Mouse (Mus musculus) heart, embryonic 11.5 days (tissue): ENCODE measurements around the gene Grm8. TPM values are rescaled to one million over a fixed set of nuclear protein-coding genes. Genes with fewer than 3 reads are reported as not detected.

Experiments used
- ATAC-seq: fragments of 200-750 bp; cut with Nextera tagmentation; replicated peaks from 2 replicates; pipeline ENCODE4 v1.8.0; 2017; ENCODE audit warnings: moderate library complexity; ENCODE audit not compliant: insufficient number of reproducible peaks, low FRiP score, low TSS enrichment
- H3K27ac ChIP-seq: fragments of 300-500 bp; sonication (generic); 2 replicates; pipeline ENCODE4 v1.5.1; 2014; ENCODE audit warnings: mild to moderate bottlenecking, low read depth, low read length
- H3K27me3 ChIP-seq: fragments of 300-500 bp; sonication (generic); 2 replicates; pipeline ENCODE4 v1.6.1; 2014; ENCODE audit warnings: mild to moderate bottlenecking, low read length, mixed read lengths; ENCODE audit not compliant: control insufficient read depth, insufficient read depth
- H3K36me3 ChIP-seq: fragments of 300-500 bp; sonication (generic); 2 replicates; pipeline ENCODE4 v1.6.1; 2014; ENCODE audit warnings: mild to moderate bottlenecking, low read length, moderate library complexity, mixed read lengths; ENCODE audit not compliant: control insufficient read depth, insufficient read depth
- H3K4me1 ChIP-seq: fragments of 300-500 bp; sonication (generic); 2 replicates; pipeline ENCODE4 v1.6.1; 2014; ENCODE audit warnings: low read length; ENCODE audit not compliant: control insufficient read depth, insufficient read depth
- H3K4me2 ChIP-seq: fragments of 300-500 bp; sonication (generic); 2 replicates; pipeline ENCODE4 v1.6.1; 2014; ENCODE audit warnings: mild to moderate bottlenecking, moderate library complexity
- H3K4me3 ChIP-seq: fragments of 300-500 bp; sonication (generic); 2 replicates; pipeline ENCODE4 v1.5.1; 2014; ENCODE audit warnings: low read depth, low read length
- H3K9ac ChIP-seq: fragments of 300-500 bp; sonication (generic); 2 replicates; pipeline ENCODE4 v1.6.1; 2014; ENCODE audit warnings: mild to moderate bottlenecking, low read depth, low read length, moderate library complexity
- H3K9me3 ChIP-seq: fragments of 300-500 bp; sonication (generic); replicated peaks from 2 replicates; pipeline ENCODE4 v1.6.1; 2016; ENCODE audit warnings: low read length; ENCODE audit not compliant: control insufficient read depth
- WGBS: fragments of 180-500 bp; shearing (Covaris S2); extraction: QIAGEN DNeasy Blood & Tissue Kit; methylation state at CpG from one replicate; pipeline ENCODE4 v1.1.7; 2014; ENCODE audit not compliant: insufficient replicate concordance; 5-methylcytosine and 5-hydroxymethylcytosine counted together
- polyA plus RNA-seq: library from polyadenylated mRNA; unstranded; fragments of >200 nt; fragmentation: Nextera tagmentation; extraction: Ambion mirVana; gene quantifications from 2 replicates; pipeline ENCODE4 v1.2.1, GENCODE M21; 2014

Grm8 gene
- polyA plus RNA-seq, 1 experiment from 2014 or later: 0.07 TPM

DNA sequence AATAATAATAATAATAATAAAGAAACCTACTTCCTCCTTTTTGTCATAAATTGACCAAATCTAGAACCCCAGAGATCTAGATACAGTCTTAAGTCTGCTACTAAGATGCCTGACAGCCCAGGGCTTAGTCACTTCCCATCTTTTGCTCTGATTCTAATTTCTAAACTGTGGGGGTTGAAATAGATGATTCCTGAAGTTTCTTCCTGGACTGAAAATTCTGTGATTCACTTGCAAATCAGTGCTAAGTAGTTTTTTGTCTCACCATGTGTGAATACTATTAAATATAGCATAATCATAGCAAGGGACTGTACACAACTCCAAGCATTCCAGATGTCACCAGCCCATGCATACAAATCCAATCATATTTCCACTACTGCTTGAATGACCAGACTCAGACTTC, 44.0 kb downstream of the Grm8 start:
- H3K4me3 ChIP-seq: no peak overlapping the region
- H3K9ac ChIP-seq: no peak overlapping the region
- H3K9me3 ChIP-seq: no peaks in the 10 kb centered on the region
- no peaks in the 10 kb centered on the region for H3K4me1 ChIP-seq
- no peak overlapping the region for H3K4me2 ChIP-seq
- H3K27ac ChIP-seq: no peak overlapping the region
- no peaks in the 10 kb centered on the region for H3K27me3 ChIP-seq
- H3K36me3 ChIP-seq: no peaks in the 10 kb centered on the region
- no peak for ATAC-seq

DNA sequence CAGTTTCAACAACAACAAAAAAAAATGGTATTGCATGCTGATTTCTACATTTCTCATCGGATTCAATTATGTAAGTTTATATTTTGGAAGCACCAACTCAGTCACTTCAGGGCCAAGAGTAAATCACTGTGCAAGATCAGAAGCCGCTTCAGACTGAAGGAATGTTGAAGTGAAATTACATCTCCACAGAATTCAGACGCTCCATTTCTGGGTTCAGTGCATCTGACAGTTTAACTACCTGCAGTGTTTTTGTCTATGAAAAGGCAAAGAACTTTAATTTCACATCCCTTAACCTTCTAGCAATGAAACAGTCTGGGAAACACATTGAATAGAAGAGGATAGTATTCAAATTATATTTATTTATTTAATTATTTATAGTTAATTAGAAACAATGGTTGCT, 59.4 kb downstream of the Grm8 start:
- H3K27ac ChIP-seq: no peak overlapping the region
- no peak overlapping the region for H3K4me2 ChIP-seq
- no peaks in the 10 kb centered on the region for H3K36me3 ChIP-seq
- H3K9me3 ChIP-seq: no peaks in the 10 kb centered on the region
- no peak overlapping the region for H3K4me3 ChIP-seq
- WGBS: 77% methylated on average over 3 of the region's 3 CpGs
- H3K9ac ChIP-seq: no peak overlapping the region
- no peak for ATAC-seq
- no peaks in the 10 kb centered on the region for H3K27me3 ChIP-seq
- H3K4me1 ChIP-seq: no peaks in the 10 kb centered on the region

DNA sequence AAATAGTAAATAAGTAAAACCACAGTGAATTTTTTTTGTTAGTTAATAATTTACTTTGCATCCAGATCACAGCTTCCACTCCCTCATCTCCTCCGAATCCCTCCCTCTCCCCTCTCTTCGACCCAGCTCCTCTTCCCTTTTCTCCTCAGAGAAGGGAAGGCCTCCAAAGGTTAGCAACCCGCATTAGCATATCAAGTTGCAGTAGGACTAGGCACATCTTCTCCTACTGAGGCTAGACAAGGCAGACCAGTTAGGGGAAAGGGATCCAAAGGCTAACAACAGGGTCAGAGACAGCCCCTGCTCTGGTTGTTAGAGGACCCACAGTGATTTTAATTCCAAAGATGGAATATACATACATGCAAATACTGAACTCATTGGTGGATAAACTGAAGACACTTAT, 60.5 kb downstream of the Grm8 start:
- H3K27me3 ChIP-seq: no peaks in the 10 kb centered on the region
- no peaks in the 10 kb centered on the region for H3K36me3 ChIP-seq
- H3K4me3 ChIP-seq: no peak overlapping the region
- H3K4me1 ChIP-seq: no peaks in the 10 kb centered on the region
- no peak overlapping the region for H3K27ac ChIP-seq
- no peak overlapping the region for H3K9ac ChIP-seq
- no peak overlapping the region for H3K4me2 ChIP-seq
- ATAC-seq: no peak
- WGBS: 57% methylated on average over 3 of the region's 3 CpGs
- H3K9me3 ChIP-seq: no peaks in the 10 kb centered on the region

DNA sequence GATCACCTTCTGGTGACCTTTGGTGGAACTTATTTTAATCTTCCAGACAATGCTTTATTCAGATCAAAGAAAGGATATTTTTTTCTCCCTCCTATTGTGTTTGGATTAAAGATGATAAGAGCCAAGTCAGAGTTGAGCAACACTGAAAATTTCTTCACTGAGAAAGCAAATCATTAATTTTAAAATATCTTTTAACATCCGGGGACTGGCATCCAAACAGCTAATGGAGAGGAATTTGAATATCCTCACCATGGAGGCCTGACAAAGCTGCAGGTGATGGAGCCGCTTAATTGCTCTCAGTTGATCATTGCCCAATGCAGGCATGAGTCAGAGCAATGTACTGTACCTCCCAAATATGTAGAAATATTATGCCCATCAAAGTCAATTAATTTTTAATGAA, 83.0 kb downstream of the Grm8 start:
- H3K36me3 ChIP-seq: no peaks in the 10 kb centered on the region
- no peaks in the 10 kb centered on the region for H3K27me3 ChIP-seq
- no peak for ATAC-seq
- no peaks in the 10 kb centered on the region for H3K4me1 ChIP-seq
- no peak overlapping the region for H3K4me3 ChIP-seq
- H3K9ac ChIP-seq: no peak overlapping the region
- no peak overlapping the region for H3K4me2 ChIP-seq
- no peak overlapping the region for H3K27ac ChIP-seq
- WGBS: 78% methylated on average over 2 of the region's 2 CpGs
- no peaks in the 10 kb centered on the region for H3K9me3 ChIP-seq

DNA sequence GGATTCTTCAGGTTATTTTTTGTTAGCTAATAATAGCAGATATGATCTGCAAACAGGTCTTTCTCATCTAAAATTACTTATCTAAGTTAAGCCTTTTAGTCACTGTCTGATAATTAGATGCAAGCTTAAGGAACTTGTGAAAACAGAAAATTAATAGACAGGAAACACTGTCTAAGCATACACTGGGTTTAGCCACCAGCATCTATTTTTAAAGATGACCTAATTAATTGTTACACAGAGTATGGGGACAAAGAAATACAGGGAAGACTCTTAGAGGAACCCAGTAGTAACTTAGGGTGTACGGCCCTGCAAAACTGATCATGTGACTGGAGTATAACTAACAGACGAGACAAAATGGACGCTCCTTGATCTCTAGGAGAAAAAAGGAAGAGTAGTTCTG, 92.6 kb downstream of the Grm8 start:
- ATAC-seq: no peak
- no peak overlapping the region for H3K27ac ChIP-seq
- WGBS: 70% methylated on average over 3 of the region's 3 CpGs
- no peak overlapping the region for H3K9ac ChIP-seq
- no peaks in the 10 kb centered on the region for H3K9me3 ChIP-seq
- no peaks in the 10 kb centered on the region for H3K27me3 ChIP-seq
- H3K4me3 ChIP-seq: no peak overlapping the region
- no peak overlapping the region for H3K4me2 ChIP-seq
- H3K36me3 ChIP-seq: no peaks in the 10 kb centered on the region
- no peaks in the 10 kb centered on the region for H3K4me1 ChIP-seq

DNA sequence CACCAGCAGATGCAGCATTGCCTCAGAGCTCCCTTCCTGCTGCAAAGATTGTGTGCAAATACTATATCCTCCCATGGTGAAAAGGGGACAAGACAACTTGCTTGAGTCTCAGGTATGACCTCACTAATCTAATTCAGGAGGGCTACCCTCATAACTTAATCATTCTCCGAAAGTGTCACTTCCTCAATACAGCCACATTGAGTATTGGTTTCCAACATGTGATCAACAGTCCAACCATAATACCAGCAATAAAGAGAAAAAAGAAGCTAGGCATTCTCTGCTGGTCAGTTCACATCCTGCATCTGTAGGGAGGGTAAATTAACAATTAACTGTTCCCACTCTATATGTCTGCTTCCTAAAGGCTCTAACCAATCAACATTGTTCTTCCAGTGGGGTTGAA, 94.2 kb downstream of the Grm8 start:
- no peak overlapping the region for H3K4me3 ChIP-seq
- no peak overlapping the region for H3K27ac ChIP-seq
- H3K9me3 ChIP-seq: no peaks in the 10 kb centered on the region
- H3K4me2 ChIP-seq: no peak overlapping the region
- no peak for ATAC-seq
- no peaks in the 10 kb centered on the region for H3K4me1 ChIP-seq
- WGBS: 91% methylated on average over 1 of the region's 1 CpGs
- H3K36me3 ChIP-seq: no peaks in the 10 kb centered on the region
- H3K27me3 ChIP-seq: no peaks in the 10 kb centered on the region
- no peak overlapping the region for H3K9ac ChIP-seq

DNA sequence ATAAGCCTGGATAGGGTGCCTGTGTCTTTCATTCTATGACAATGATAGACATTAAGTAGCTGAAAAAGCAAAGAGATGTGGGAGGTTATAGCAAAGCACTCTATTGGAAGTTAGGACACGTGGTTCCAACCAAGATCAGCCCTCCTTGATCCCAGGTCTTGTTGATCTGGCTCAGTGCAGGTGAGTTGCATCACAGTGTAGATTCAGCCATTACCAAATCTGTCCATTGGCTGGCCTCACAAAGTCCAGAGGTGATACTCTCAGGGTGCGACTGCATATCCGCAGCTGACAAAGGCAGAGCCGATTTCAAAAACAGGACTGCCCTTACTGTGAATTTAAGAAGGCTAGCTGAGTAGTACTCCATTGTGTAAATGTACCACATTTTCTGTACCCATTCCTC, 103.0 kb downstream of the Grm8 start:
- Histone ChIP-seq H3K4me3 (no peak overlapping the region), H3K27ac (no peak overlapping the region), H3K4me1 (no peaks in the 10 kb centered on the region), H3K9ac (no peak overlapping the region), H3K9me3 (no peaks in the 10 kb centered on the region), H3K4me2 (no peak overlapping the region), H3K27me3 (no peaks in the 10 kb centered on the region), H3K36me3 (no peaks in the 10 kb centered on the region)
- 89% methylated on average over 4 of the region's 4 CpGs for WGBS
- ATAC-seq: no peak

DNA sequence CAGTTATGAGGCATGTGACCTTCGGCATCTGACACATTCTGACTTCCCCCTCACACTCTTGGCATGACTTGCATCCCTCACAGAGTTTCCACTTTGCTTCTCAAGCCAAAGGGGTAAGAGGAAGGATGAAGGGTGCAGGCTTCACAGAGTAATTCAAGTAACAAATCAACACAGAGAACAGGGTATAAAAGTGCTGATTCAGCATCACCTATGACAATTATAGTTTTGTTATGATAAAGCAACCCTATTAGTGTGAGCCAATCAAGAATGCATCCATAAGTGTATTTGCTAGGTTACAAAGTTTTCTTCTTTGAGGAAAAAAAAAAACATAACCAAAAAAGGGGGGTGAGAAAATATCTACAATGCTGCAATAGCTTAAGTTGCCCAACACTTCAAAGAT, 117.3 kb downstream of the Grm8 start:
- Histone ChIP-seq H3K4me3 (no peak overlapping the region), H3K36me3 (no peaks in the 10 kb centered on the region), H3K9me3 (no peaks in the 10 kb centered on the region), H3K27ac (no peak overlapping the region), H3K27me3 (no peaks in the 10 kb centered on the region), H3K4me1 (no peaks in the 10 kb centered on the region), H3K9ac (no peak overlapping the region), H3K4me2 (no peak overlapping the region)
- ATAC-seq: no peak
- 75% methylated on average over 1 of the region's 1 CpGs for WGBS

DNA sequence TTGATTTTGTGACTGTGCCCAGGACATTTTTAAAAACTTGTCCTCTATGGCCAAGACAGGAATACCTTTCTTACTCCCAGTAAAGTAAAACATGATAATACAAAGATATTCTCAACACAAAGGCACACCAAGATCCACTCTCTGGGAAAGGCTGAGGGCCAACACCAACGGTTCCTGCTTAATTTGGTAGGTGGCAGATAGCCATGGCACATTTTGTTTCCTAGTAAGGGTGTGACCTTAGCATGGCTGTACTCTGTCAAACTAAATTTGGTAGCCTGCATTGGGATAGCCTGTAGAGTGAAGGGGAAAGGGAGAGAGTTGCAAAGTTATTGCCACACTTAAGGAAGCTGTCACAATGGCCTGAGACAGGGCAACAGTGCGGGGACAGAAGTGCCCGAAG, 128.0 kb downstream of the Grm8 start:
- Histone ChIP-seq H3K4me3 (no peak overlapping the region), H3K4me1 (no peaks in the 10 kb centered on the region), H3K4me2 (no peak overlapping the region), H3K9me3 (no peaks in the 10 kb centered on the region), H3K9ac (no peak overlapping the region), H3K27ac (no peak overlapping the region), H3K36me3 (no peaks in the 10 kb centered on the region), H3K27me3 (no peaks in the 10 kb centered on the region)
- WGBS: 72% methylated on average over 3 of the region's 3 CpGs
- no peak for ATAC-seq
